ENCODE assay signal across 8 mouse cellular contexts in genomic region chr10:58255954-58256353, GRCm38 (mm10). TPM values are rescaled to one million over a fixed set of nuclear protein-coding genes. Genes with fewer than 3 reads are reported as not detected.
DNase-seq lines count a peak whose midpoint lies in the region; ATAC-seq and TF ChIP-seq lines count a peak whose summit lies in the region.

No protein-coding gene starts in this region.

- H3K36me3 ChIP-seq in kidney, adult 2 months (ENCODE audit: control insufficient read depth, insufficient read depth, low read length): no peaks in the 10 kb centered on the region; the same call in 1 of the 2 replicates
- peaks cover 9% of the 10 kb centered on the region for H3K36me3 ChIP-seq in hindbrain, embryonic 16.5 days (ENCODE audit: control insufficient read depth, insufficient read depth, low read length)

- no peak for ATAC-seq in hindbrain, embryonic 16.5 days

- H3K4me3 ChIP-seq in kidney, adult 2 months (ENCODE audit: insufficient read depth, low read depth, low read length): peak overlapping the region; percentile 86
- peak overlapping the region; percentile 83 for H3K4me3 ChIP-seq in brown adipose tissue, adult 24 weeks (ENCODE audit: insufficient read depth, low read depth, low read length)
- H3K4me3 ChIP-seq in hindbrain, embryonic 16.5 days (ENCODE audit: low read length): peak overlapping the region; percentile 95

- peaks cover 3% of the 10 kb centered on the region; the same call in 1 of the 2 replicates for H3K4me1 ChIP-seq in kidney, adult 2 months (ENCODE audit: control insufficient read depth, insufficient read depth, low read length)
- H3K4me1 ChIP-seq in brown adipose tissue, adult 24 weeks (ENCODE audit: control insufficient read depth, insufficient read depth, insufficient read length, low read length): peaks cover 3% of the 10 kb centered on the region
- H3K4me1 ChIP-seq in hindbrain, embryonic 16.5 days (ENCODE audit: control insufficient read depth, insufficient read depth, low read depth, low read length): peaks cover 10% of the 10 kb centered on the region

- H3K9me3 ChIP-seq in hindbrain, embryonic 16.5 days (ENCODE audit: control insufficient read depth, low read length): no peaks in the 10 kb centered on the region

- TF ChIP-seq POLR2A in kidney, adult 2 months (IDR thresholded peaks at IDR 0.05; ENCODE audit: low read depth, low read length): no peak

- H3K4me2 ChIP-seq in hindbrain, embryonic 16.5 days (ENCODE audit: low read length): peak overlapping the region; percentile 75

- peak overlapping the region; percentile 52 for H3K27ac ChIP-seq in kidney, adult 2 months (ENCODE audit: insufficient read depth, low read depth, low read length)
- H3K27ac ChIP-seq in brown adipose tissue, adult 24 weeks (replicated peaks; ENCODE audit: low read depth, low read length): no peak overlapping the region
- no peak overlapping the region for H3K27ac ChIP-seq in hindbrain, embryonic 16.5 days (ENCODE audit: low read depth, low read length)

- 0% methylated on average over 4 of the region's 4 CpGs for WGBS in kidney, adult 2 months
- WGBS in hindbrain, embryonic 16.5 days: 11% methylated on average over 4 of the region's 4 CpGs

- H3K9ac ChIP-seq in hindbrain, embryonic 16.5 days (ENCODE audit: low read depth, low read length): peak overlapping the region; percentile 90

- no peak for TF ChIP-seq CTCF in kidney, adult 2 months (conservative IDR thresholded peaks at IDR 0.05; ENCODE audit: insufficient read depth, insufficient read length, low read depth, low read length)

- H3K27me3 ChIP-seq in kidney, adult 2 months (replicated peaks; ENCODE audit: control insufficient read depth, insufficient read depth, low read length): no peaks in the 10 kb centered on the region
- H3K27me3 ChIP-seq in hindbrain, embryonic 16.5 days (replicated peaks; ENCODE audit: control insufficient read depth, insufficient read depth, low read length): no peaks in the 10 kb centered on the region

- no peak for DNase-seq in kidney, adult 2 months
- DNase-seq in kidney, postnatal 25 days: no peak
- peak; percentile 78 for DNase-seq in lung, postnatal 25 days (ENCODE audit: low spot score)
- DNase-seq in left cerebral cortex, adult 8-10 months (ENCODE audit: low spot score in 2 of 2): no peak
- no peak for DNase-seq in ovary, postnatal 36 days (ENCODE audit: low spot score)
- no peak for DNase-seq in cerebellum, adult 8-10 months

RNA-seq across cellular contexts. Expression of gene Gcc2, which starts 0.7 kb away (rescaled TPM):
- 11.3 and 13.0 TPM in 2 replicates for polyA plus RNA-seq in kidney, adult 2 months (2012; rRNA removed)
- polyA plus RNA-seq in brown adipose tissue, adult 24 weeks (2012; ENCODE audit: insufficient read depth, insufficient read length, missing spikeins): 6.7 and 22.8 TPM in 2 replicates
- 61.2 and 72.2 TPM in 2 replicates for polyA plus RNA-seq in hindbrain, embryonic 16.5 days (2015; fragmentation: Nextera tagmentation; extraction: Ambion mirVana)
- 100 to 1,000 TPM in 2 of 4 experiments, 10 to 100 TPM in 2; 77.8 to 116 (median 101) TPM for total RNA-seq in left cerebral cortex, adult 8-10 months (2022)

RNA-seq across cellular contexts. Expression of gene Gm4981, which starts 19.5 kb away (rescaled TPM):
- not detected in 2 replicates for polyA plus RNA-seq in kidney, adult 2 months (2012; rRNA removed)
- polyA plus RNA-seq in brown adipose tissue, adult 24 weeks (2012; ENCODE audit: insufficient read depth, insufficient read length, missing spikeins): not detected in 2 replicates
- polyA plus RNA-seq in hindbrain, embryonic 16.5 days (2015; fragmentation: Nextera tagmentation; extraction: Ambion mirVana): not detected in 2 replicates
- not detected for total RNA-seq in left cerebral cortex, adult 8-10 months (2022)

RNA-seq across cellular contexts. Expression of gene Duxf3, which starts 23.5 kb away (rescaled TPM):
- not detected in 2 replicates for polyA plus RNA-seq in kidney, adult 2 months (2012; rRNA removed)
- polyA plus RNA-seq in brown adipose tissue, adult 24 weeks (2012; ENCODE audit: insufficient read depth, insufficient read length, missing spikeins): not detected in 2 replicates
- polyA plus RNA-seq in hindbrain, embryonic 16.5 days (2015; fragmentation: Nextera tagmentation; extraction: Ambion mirVana): not detected in 2 replicates
- not detected for total RNA-seq in left cerebral cortex, adult 8-10 months (2022)

RNA-seq across cellular contexts. Expression of gene AW822073, which starts 31.2 kb away (rescaled TPM):
- polyA plus RNA-seq in kidney, adult 2 months (2012; rRNA removed): not detected in 2 replicates
- polyA plus RNA-seq in brown adipose tissue, adult 24 weeks (2012; ENCODE audit: insufficient read depth, insufficient read length, missing spikeins): not detected in 2 replicates
- polyA plus RNA-seq in hindbrain, embryonic 16.5 days (2015; fragmentation: Nextera tagmentation; extraction: Ambion mirVana): not detected in 2 replicates
- total RNA-seq in left cerebral cortex, adult 8-10 months (2022): not detected
